ENCODE assay signal across 16 mouse cellular contexts in genomic region chr14:56605136-56605535, GRCm38 (mm10).
"Had no signal": no experiment of that assay in that cellular context is flagged by ENCODE, and none has a peak within 500 bp of the region (broad histone marks: within the 10 kb centered on the region; RNA-seq: fewer than 3 reads in every experiment).

No protein-coding gene starts in this region.

- H3K9me3 ChIP-seq: lung, embryonic 15.5 days; megakaryocyte, embryonic 14.5 days; midbrain, embryonic 15.5 days; neural tube, embryonic 12.5 days had no signal

- H3K4me2 ChIP-seq: lung, embryonic 15.5 days; midbrain, embryonic 11.5 days; midbrain, embryonic 13.5 days; midbrain, embryonic 15.5 days; neural tube, embryonic 12.5 days had no signal

- H3K9ac ChIP-seq: lung, embryonic 15.5 days; midbrain, embryonic 13.5 days; midbrain, embryonic 15.5 days; neural tube, embryonic 12.5 days had no signal

- H3K4me1 ChIP-seq: lung, embryonic 15.5 days; midbrain, embryonic 13.5 days; midbrain, embryonic 15.5 days; neural tube, embryonic 12.5 days had no signal

- H3K4me3 ChIP-seq: lung, embryonic 15.5 days; megakaryocyte, embryonic 14.5 days; midbrain, embryonic 13.5 days; midbrain, embryonic 15.5 days; neural tube, embryonic 12.5 days had no signal

- H3K27me3 ChIP-seq: lung, embryonic 15.5 days; megakaryocyte, embryonic 14.5 days; midbrain, embryonic 13.5 days; midbrain, embryonic 15.5 days; neural tube, embryonic 12.5 days had no signal

- ATAC-seq: lung, postnatal 0 days; midbrain, embryonic 13.5 days; midbrain, embryonic 15.5 days had no signal

- H3K36me3 ChIP-seq: midbrain, embryonic 13.5 days; midbrain, embryonic 15.5 days; neural tube, embryonic 12.5 days had no signal

- H3K27ac ChIP-seq: lung, embryonic 15.5 days; macrophage; midbrain, embryonic 13.5 days; midbrain, embryonic 15.5 days; neural tube, embryonic 12.5 days had no signal

- DNase-seq: lung, adult 2 months; lung, postnatal 14 days; lung, postnatal 36 days; right cerebral cortex, postnatal 14 days; spleen, adult 18-20 months; thymus, adult 18-20 months; thymus, postnatal 14 days; thymus, postnatal 36 days had no signal
